22 mouse cellular contexts compared by ENCODE assay signal in the genomic region with DNA sequence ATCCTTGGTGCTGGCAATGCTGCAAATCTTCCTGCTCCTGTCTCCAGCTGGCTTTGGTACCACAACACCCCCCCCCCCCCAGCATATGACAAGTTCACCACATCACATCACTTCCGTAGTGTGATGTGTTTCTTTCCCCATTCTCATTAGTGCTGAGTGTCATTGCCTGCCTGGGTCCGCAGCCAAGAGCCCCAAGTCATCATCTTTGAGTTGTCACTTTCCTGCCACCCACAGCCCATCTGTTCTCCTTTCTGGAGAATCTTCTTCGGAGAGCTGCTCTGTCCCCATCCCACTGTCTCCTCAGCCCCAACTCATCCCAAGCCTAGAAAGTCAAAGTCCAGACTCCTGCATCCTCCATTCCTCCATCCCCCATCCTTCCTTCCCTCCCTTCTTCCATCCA.
DNase-seq lines count a peak whose midpoint lies in the region; ATAC-seq and TF ChIP-seq lines count a peak whose summit lies in the region.
"Had no signal": no experiment of that assay in that cellular context is flagged by ENCODE, and none has a peak within 500 bp of the region (broad histone marks: within the 10 kb centered on the region; RNA-seq: fewer than 3 reads in every experiment).

No protein-coding gene starts in this region.

- peaks cover 81% of the 10 kb centered on the region for H3K27me3 ChIP-seq in megakaryocyte, embryonic 14.5 days (replicated peaks)
- H3K27me3 ChIP-seq in hindbrain, postnatal 0 days (ENCODE audit: insufficient read depth, low read length) = no peaks in the 10 kb centered on the region
- H3K27me3 ChIP-seq: embryonic facial prominence, embryonic 12.5 days; limb, embryonic 13.5 days had no signal

- no peak overlapping the region for H3K4me2 ChIP-seq in hindbrain, postnatal 0 days (ENCODE audit: low read depth, low read length)
- H3K4me2 ChIP-seq: embryonic facial prominence, embryonic 12.5 days; limb, embryonic 13.5 days had no signal

- intact Hi-C loops in left cerebral cortex, postnatal 25 days (cut with DNase I) = loop anchor here (5.0 kb wide), 1 partner anchor 44 kb away; no protein-coding TSS in a partner anchor

- no peaks in the 10 kb centered on the region for H3K4me1 ChIP-seq in megakaryocyte, embryonic 14.5 days
- H3K4me1 ChIP-seq in hindbrain, postnatal 0 days (ENCODE audit: insufficient read depth, low read length) = peaks cover 4% of the 10 kb centered on the region; the same call in 1 of the 2 replicates

- H3K27ac ChIP-seq in hindbrain, postnatal 0 days = no peak overlapping the region
- H3K27ac ChIP-seq: embryonic facial prominence, embryonic 12.5 days; heart, adult 2 months; kidney, postnatal 0 days; limb, embryonic 13.5 days; liver, embryonic 14.5 days had no signal

- TF ChIP-seq CTCF in hindbrain, postnatal 0 days (IDR thresholded peaks at IDR 0.05; ENCODE audit: low read depth) = no peak

- no peak overlapping the region for H3K9ac ChIP-seq in hindbrain, postnatal 0 days (replicated peaks; ENCODE audit: low read length)
- H3K9ac ChIP-seq: embryonic facial prominence, embryonic 12.5 days; limb, embryonic 13.5 days; liver, embryonic 14.5 days had no signal

- H3K9me3 ChIP-seq in megakaryocyte, embryonic 14.5 days = no peaks in the 10 kb centered on the region
- no peaks in the 10 kb centered on the region for H3K9me3 ChIP-seq in hindbrain, postnatal 0 days (ENCODE audit: low read length)
- H3K9me3 ChIP-seq: embryonic facial prominence, embryonic 12.5 days; limb, embryonic 13.5 days had no signal

- no peak for ATAC-seq in megakaryocyte, adult 5-6 weeks (ENCODE audit: poor library complexity, severe bottlenecking)
- ATAC-seq in hindbrain, postnatal 0 days = no peak
- ATAC-seq: forebrain, embryonic 16.5 days had no signal

- peak overlapping the region; percentile 38 for H3K4me3 ChIP-seq in megakaryocyte, embryonic 14.5 days (replicated peaks)
- no peak overlapping the region for H3K4me3 ChIP-seq in hindbrain, postnatal 0 days (ENCODE audit: low read length)
- H3K4me3 ChIP-seq: embryonic facial prominence, embryonic 12.5 days; erythroblast, embryonic 14.5 days; heart, adult 2 months; limb, embryonic 13.5 days; myocyte had no signal

- 62% methylated on average over 3 of the region's 3 CpGs for WGBS in hindbrain, postnatal 0 days

- H3K36me3 ChIP-seq in megakaryocyte, embryonic 14.5 days (replicated peaks; ENCODE audit: low read length) = no peaks in the 10 kb centered on the region
- no peaks in the 10 kb centered on the region for H3K36me3 ChIP-seq in hindbrain, postnatal 0 days (ENCODE audit: insufficient read depth, low read length)
- H3K36me3 ChIP-seq: embryonic facial prominence, embryonic 12.5 days; limb, embryonic 13.5 days had no signal

- peak; percentile 79 to 90 for DNase-seq in frontal cortex, postnatal 36 days (ENCODE audit: low spot score in 2 of 2)
- peak; percentile 76 to 97 for DNase-seq in left cerebral cortex, postnatal 25 days (ENCODE audit: low spot score in 2 of 2)
- DNase-seq in telencephalon, adult 2 months (ENCODE audit: low read depth, low spot score) = peak; percentile 87
- no peak for DNase-seq in lung, adult 18-20 months
- DNase-seq in hindbrain, postnatal 0 days (ENCODE audit: low spot score) = no peak
- DNase-seq: adrenal gland, adult 2 months; cerebellum, adult 9-11 months; gastrocnemius, postnatal 14 days; heart, adult 2 months; heart, postnatal 4 days; kidney, adult 18-20 months; midbrain, embryonic 14.5 days; thymus, postnatal 25 days had no signal

Comparison
In these comparisons a context has a peak if more than half of its experiments do, and no peak if none do; other contexts are left out.
1. DNase-seq: peak in frontal cortex, postnatal 36 days (2 of 2), left cerebral cortex, postnatal 25 days (2 of 2) and telencephalon, adult 2 months (single experiment); none in lung, adult 18-20 months (0 of 2) and hindbrain, postnatal 0 days (single experiment).